In genomic region chr15:9139447-9139846, GRCm38 (mm10) we compare ENCODE assay signal across 8 mouse cellular contexts. TPM values are rescaled to one million over a fixed set of nuclear protein-coding genes. Genes with fewer than 3 reads are reported as not detected.
DNase-seq lines count a peak whose midpoint lies in the region; ATAC-seq and TF ChIP-seq lines count a peak whose summit lies in the region.

No protein-coding gene starts in this region.

- 20% methylated on average over 10 of the region's 10 CpGs for WGBS in heart, embryonic 11.5 days (ENCODE audit: insufficient replicate concordance)
- 24% methylated on average over 10 of the region's 10 CpGs for WGBS in hindbrain, postnatal 0 days
- WGBS in neural tube, embryonic 11.5 days = 29% methylated on average over 10 of the region's 10 CpGs

- H3K27me3 ChIP-seq in heart, embryonic 11.5 days (ENCODE audit: control insufficient read depth, insufficient read depth, low read length) = no peaks in the 10 kb centered on the region
- no peaks in the 10 kb centered on the region for H3K27me3 ChIP-seq in CH12.LX (replicated peaks)
- H3K27me3 ChIP-seq in hindbrain, postnatal 0 days (ENCODE audit: insufficient read depth, low read length) = no peaks in the 10 kb centered on the region
- H3K27me3 ChIP-seq in neural tube, embryonic 11.5 days (ENCODE audit: control insufficient read depth, insufficient read depth, low read length) = no peaks in the 10 kb centered on the region

- H3K9me3 ChIP-seq in heart, embryonic 11.5 days (replicated peaks; ENCODE audit: control insufficient read depth, low read length) = no peaks in the 10 kb centered on the region
- H3K9me3 ChIP-seq in CH12.LX (replicated peaks; ENCODE audit: low read length) = no peaks in the 10 kb centered on the region
- H3K9me3 ChIP-seq in hindbrain, postnatal 0 days (ENCODE audit: low read length) = no peaks in the 10 kb centered on the region
- no peaks in the 10 kb centered on the region for H3K9me3 ChIP-seq in neural tube, embryonic 11.5 days (ENCODE audit: control insufficient read depth, low read length)

- in situ Hi-C loops in CH12.LX (cut with MboI; ENCODE audit: low pct_ligation_motif_present, low pct_unique_long_range_greater_than_20kb, low sequenced_read_pairs) = loop anchor here (10.0 kb wide), 1 partner anchor 45 kb away; no protein-coding TSS in a partner anchor

- peak overlapping the region; percentile 81 for H3K4me2 ChIP-seq in heart, embryonic 11.5 days
- H3K4me2 ChIP-seq in CH12.LX (ENCODE audit: insufficient read depth, low read depth, poor library complexity, severe bottlenecking) = peak overlapping the region; percentile 85
- H3K4me2 ChIP-seq in hindbrain, postnatal 0 days (ENCODE audit: low read depth, low read length) = peak overlapping the region; percentile 78
- peak overlapping the region; percentile 55 for H3K4me2 ChIP-seq in neural tube, embryonic 11.5 days (ENCODE audit: low read depth)

- no peak for DNase-seq in heart, adult 8-10 months (ENCODE audit: low spot score)
- no peak for DNase-seq in CH12.LX (ENCODE audit: extremely low read depth)
- DNase-seq in embryo, embryonic 9.5 days (ENCODE audit: extremely low spot score) = peak; percentile 14
- DNase-seq in hindbrain, postnatal 0 days (ENCODE audit: low spot score) = no peak
- no peak for DNase-seq in neural tube, embryonic 11.5 days (ENCODE audit: low spot score)
- DNase-seq in urinary bladder, postnatal 4 days (ENCODE audit: low spot score in 2 of 2) = no peak
- no peak for DNase-seq in right cerebral cortex, postnatal 14 days

- H3K4me3 ChIP-seq in heart, embryonic 11.5 days (ENCODE audit: low read depth, low read length) = peak overlapping the region; percentile 94
- peak overlapping the region; percentile 92 to 99 (median 95) for H3K4me3 ChIP-seq in CH12.LX (replicated peaks in 1 of 3; ENCODE audit: low read depth in 2 of 3, low read length in 2 of 3, poor library complexity in 1 of 3)
- H3K4me3 ChIP-seq in hindbrain, postnatal 0 days (ENCODE audit: low read length) = peak overlapping the region; percentile 96
- peak overlapping the region; percentile 82 for H3K4me3 ChIP-seq in neural tube, embryonic 11.5 days (ENCODE audit: low read depth, low read length)

- peaks cover 9% of the 10 kb centered on the region; the same call in 1 of the 2 replicates for H3K4me1 ChIP-seq in heart, embryonic 11.5 days (ENCODE audit: control insufficient read depth, insufficient read depth, low read length)
- peaks cover 7 to 32% of the 10 kb centered on the region in 2 experiments for H3K4me1 ChIP-seq in CH12.LX (ENCODE audit: control insufficient read depth in 1 of 2, insufficient read depth in 2 of 2)
- H3K4me1 ChIP-seq in hindbrain, postnatal 0 days (ENCODE audit: insufficient read depth, low read length) = peaks cover 3% of the 10 kb centered on the region; the same call in 1 of the 2 replicates
- peaks cover 11% of the 10 kb centered on the region; the same call in 1 of the 2 replicates for H3K4me1 ChIP-seq in neural tube, embryonic 11.5 days (ENCODE audit: control insufficient read depth, insufficient read depth, low read length)

- no peak for TF ChIP-seq CTCF in CH12.LX (conservative IDR thresholded peaks at IDR 0.05 in 1 of 2, IDR thresholded peaks at IDR 0.05 in 1 of 2; ENCODE audit: low read depth in 2 of 2, low read length in 2 of 2)
- no peak for TF ChIP-seq CTCF in hindbrain, postnatal 0 days (IDR thresholded peaks at IDR 0.05; ENCODE audit: low read depth)

- no peak overlapping the region for H3K27ac ChIP-seq in heart, embryonic 11.5 days (ENCODE audit: low read depth, low read length)
- H3K27ac ChIP-seq in CH12.LX (ENCODE audit: insufficient read depth, low read depth) = no peak overlapping the region
- H3K27ac ChIP-seq in hindbrain, postnatal 0 days = peak overlapping the region; percentile 88; the same call in 1 of the 2 replicates
- H3K27ac ChIP-seq in neural tube, embryonic 11.5 days (ENCODE audit: low read depth, low read length) = no peak overlapping the region

- H3K79me2 ChIP-seq in CH12.LX (replicated peaks; ENCODE audit: control insufficient read depth, extremely low read depth, insufficient read depth, poor library complexity, severe bottlenecking) = peaks cover 15% of the 10 kb centered on the region

- H3K36me3 ChIP-seq in heart, embryonic 11.5 days (ENCODE audit: control insufficient read depth, insufficient read depth, low read length) = peaks cover 8% of the 10 kb centered on the region
- peaks cover 12 to 35% of the 10 kb centered on the region in 2 experiments for H3K36me3 ChIP-seq in CH12.LX (replicated peaks in 1 of 2; ENCODE audit: control insufficient read depth in 1 of 2, insufficient read depth in 1 of 2, low read length in 1 of 2)
- peaks cover 3% of the 10 kb centered on the region; the same call in 1 of the 2 replicates for H3K36me3 ChIP-seq in hindbrain, postnatal 0 days (ENCODE audit: insufficient read depth, low read length)
- peaks cover 9% of the 10 kb centered on the region for H3K36me3 ChIP-seq in neural tube, embryonic 11.5 days (ENCODE audit: control insufficient read depth, insufficient read depth, low read length)

- no peak for TF ChIP-seq RAD21 in CH12.LX (IDR thresholded peaks at IDR 0.05; ENCODE audit: low read depth, low read length)

- no peak for TF ChIP-seq POLR2A in CH12.LX (IDR thresholded peaks at IDR 0.05; ENCODE audit: low read depth, low read length)

- H3K9ac ChIP-seq in heart, embryonic 11.5 days (ENCODE audit: low read depth, low read length) = peak overlapping the region; percentile 79
- H3K9ac ChIP-seq in CH12.LX (ENCODE audit: insufficient read depth, low read depth) = peak overlapping the region; percentile 90
- peak overlapping the region; percentile 83 for H3K9ac ChIP-seq in hindbrain, postnatal 0 days (replicated peaks; ENCODE audit: low read length)
- H3K9ac ChIP-seq in neural tube, embryonic 11.5 days (ENCODE audit: low read length) = peak overlapping the region; percentile 53

- no peak for ATAC-seq in heart, embryonic 11.5 days (replicated peaks; ENCODE audit: insufficient number of reproducible peaks, low FRiP score, low TSS enrichment)
- ATAC-seq in hindbrain, postnatal 0 days = no peak
- ATAC-seq in neural tube, embryonic 11.5 days (ENCODE audit: insufficient read depth, low FRiP score, low TSS enrichment) = no peak

- dilution Hi-C loops in CH12.LX (cut with MboI; ENCODE audit: extremely low pct_ligation_motif_present, extremely low pct_unique_long_range_greater_than_20kb, low sequenced_read_pairs) = no loop called here

- TF ChIP-seq EP300 in CH12.LX (IDR thresholded peaks at IDR 0.05; ENCODE audit: low read length) = no peak

TF ChIP-seq in CH12.LX, 34 proteins besides CTCF, POLR2A, EP300 and RAD21:
- TF ChIP-seq MAX (IDR thresholded peaks at IDR 0.05; ENCODE audit: low read length) (peak; percentile 20; the same call in 1 of the 2 replicates), BHLHE40 (IDR thresholded peaks at IDR 0.05; ENCODE audit: low read depth, low read length) (0 out of 2 replicates have a peak, but pooled peaks have one; percentile 15), MXI1 (IDR thresholded peaks at IDR 0.05; ENCODE audit: low read depth, low read length) (0 out of 2 replicates have a peak, but pooled peaks have one; percentile 23), ZMIZ1 (IDR thresholded peaks at IDR 0.05; ENCODE audit: low read depth, low read length) (no peak), GABPA (IDR thresholded peaks at IDR 0.05; ENCODE audit: insufficient replicate concordance, low read depth, low read length) (no peak)
TF ChIP-seq in CH12.LX: peak in this region for 3.

RNA-seq across cellular contexts. Expression of gene Lmbrd2, which starts 0.9 kb away (rescaled TPM):
- polyA plus RNA-seq in heart, embryonic 11.5 days (2014; fragmentation: Nextera tagmentation; extraction: Ambion mirVana) = 3.4 and 4.3 TPM in 2 replicates
- total RNA-seq in heart, adult 8-10 months (2022) = 10 to 100 TPM; 12.8 to 14.6 (median 13.6) TPM
- 8.1 and 9.1 TPM in 2 replicates for total RNA-seq in CH12.LX (2012; rRNA removed)
- total RNA-seq in CH12.LX (2014; rRNA removed) = 6.6 and 7.9 TPM in 2 replicates
- polyA plus RNA-seq in CH12.LX (2012; ENCODE audit: insufficient read length, low read depth) = 8.0 and 9.7 TPM in 2 replicates
- 22.0 and 26.6 TPM in 2 replicates for total RNA-seq in hindbrain, postnatal 0 days (2014; rRNA removed)
- polyA plus RNA-seq in hindbrain, postnatal 0 days (2015; fragmentation: Nextera tagmentation; extraction: Ambion mirVana) = 4.0 and 4.2 TPM in 2 replicates
- polyA plus RNA-seq in neural tube, embryonic 11.5 days (2014; fragmentation: Nextera tagmentation; extraction: Ambion mirVana) = 3.9 and 4.7 TPM in 2 replicates

RNA-seq across cellular contexts. Expression of gene Skp2, which starts 15.8 kb away (rescaled TPM):
- 53.3 and 55.0 TPM in 2 replicates for polyA plus RNA-seq in heart, embryonic 11.5 days (2014; fragmentation: Nextera tagmentation; extraction: Ambion mirVana)
- under 1 TPM; 0.28 to 0.55 (median 0.40) TPM for total RNA-seq in heart, adult 8-10 months (2022)
- total RNA-seq in CH12.LX (2012; rRNA removed) (14.1 and 18.6 TPM in 2 replicates), CH12.LX (2014; rRNA removed) (23.2 and 23.4 TPM in 2 replicates)
- polyA plus RNA-seq in CH12.LX (2012; ENCODE audit: insufficient read length, low read depth) = 20.6 and 23.1 TPM in 2 replicates
- 10.8 and 16.1 TPM in 2 replicates for total RNA-seq in hindbrain, postnatal 0 days (2014; rRNA removed)
- polyA plus RNA-seq in hindbrain, postnatal 0 days (2015; fragmentation: Nextera tagmentation; extraction: Ambion mirVana) = 9.3 and 12.2 TPM in 2 replicates
- polyA plus RNA-seq in neural tube, embryonic 11.5 days (2014; fragmentation: Nextera tagmentation; extraction: Ambion mirVana) = 105 and 113 TPM in 2 replicates
